Mouse (Mus musculus) midbrain, embryonic 10.5 days (tissue): ENCODE results near the gene Plaur. TPM values are rescaled to one million over a fixed set of nuclear protein-coding genes. Genes with fewer than 3 reads are reported as not detected.
"Not testable (repeated sequence)": the region's sequence is repeated elsewhere in the genome, so short reads cannot be mapped to it uniquely, and the experiment has no call there.

ENCODE experiments used
- DNase-seq: peaks from one replicate; pipeline ENCODE4 v3.0.0-alpha.2; 2017; ENCODE audit warnings: low spot score
- H3K27ac ChIP-seq: fragments of 300-500 bp; sonication (generic); replicated peaks from 2 replicates; pipeline ENCODE4 v1.5.1; 2016; ENCODE audit warnings: mild to moderate bottlenecking
- H3K27me3 ChIP-seq: fragments of 300-500 bp; sonication (generic); 2 replicates; pipeline ENCODE4 v1.6.1; 2016; ENCODE audit warnings: low read depth, mild to moderate bottlenecking; ENCODE audit not compliant: poor library complexity, severe bottlenecking
- H3K36me3 ChIP-seq: fragments of 300-500 bp; sonication (generic); 2 replicates; pipeline ENCODE4 v1.6.1; 2016; ENCODE audit warnings: mild to moderate bottlenecking, moderate library complexity
- H3K4me1 ChIP-seq: fragments of 300-500 bp; sonication (generic); 2 replicates; pipeline ENCODE4 v1.6.1; 2016
- H3K4me3 ChIP-seq: fragments of 300-500 bp; sonication (generic); 2 replicates; pipeline ENCODE4 v1.5.1; 2016; ENCODE audit warnings: mild to moderate bottlenecking, moderate library complexity
- H3K9me3 ChIP-seq: fragments of 300-500 bp; sonication (generic); replicated peaks from 2 replicates; pipeline ENCODE4 v1.6.1; 2016; ENCODE audit warnings: mild to moderate bottlenecking
- WGBS: fragments of 180-500 bp; shearing (Covaris S2); methylation state at CpG from one replicate; pipeline ENCODE4 v1.1.7; 2016; 5-methylcytosine and 5-hydroxymethylcytosine counted together
- polyA plus RNA-seq: library from polyadenylated mRNA; unstranded; fragments of >200 nt; fragmentation: Nextera tagmentation; extraction: Ambion mirVana; gene quantifications from 2 replicates; pipeline ENCODE4 v1.2.1, GENCODE M21; 2016

The Plaur gene
- polyA plus RNA-seq, 1 experiment from 2014 or later = 1.0 TPM

GRCm38 (mm10) chr7:24506838-24507725 is 44.8 kb downstream of the Plaur start, which contains the start of gene Zfp428:
TSS of gene Zfp428 (plus strand) at chr7:24507006.
- no peaks in the 10 kb centered on the region for H3K9me3 ChIP-seq
- peak; percentile 92 for DNase-seq
- peaks cover 12% of the 10 kb centered on the region for H3K27me3 ChIP-seq
- peak within 1 kb of the TSS; percentile 96 for H3K27ac ChIP-seq
- peaks cover 49% of the 10 kb centered on the region for H3K4me1 ChIP-seq
- under 1% methylated on average over 84 of the region's 84 CpGs for WGBS
- H3K36me3 ChIP-seq = peaks cover 35% of the 10 kb centered on the region
- H3K4me3 ChIP-seq = peak within 1 kb of the TSS; percentile 65

- peak overlapping the region; percentile 65 for H3K4me3 ChIP-seq
- H3K36me3 ChIP-seq = peaks cover 35% of the 10 kb centered on the region
- 1% methylated on average over 20 of the region's 20 CpGs for WGBS
- no peak for DNase-seq
- peak overlapping the region; percentile 96 for H3K27ac ChIP-seq
- H3K9me3 ChIP-seq = no peaks in the 10 kb centered on the region
- peaks cover 49% of the 10 kb centered on the region for H3K4me1 ChIP-seq
- peaks cover 6% of the 10 kb centered on the region for H3K27me3 ChIP-seq
Measured at GRCm38 (mm10) chr7:24507726-24508114, 45.4 kb downstream of the Plaur start.

DNA sequence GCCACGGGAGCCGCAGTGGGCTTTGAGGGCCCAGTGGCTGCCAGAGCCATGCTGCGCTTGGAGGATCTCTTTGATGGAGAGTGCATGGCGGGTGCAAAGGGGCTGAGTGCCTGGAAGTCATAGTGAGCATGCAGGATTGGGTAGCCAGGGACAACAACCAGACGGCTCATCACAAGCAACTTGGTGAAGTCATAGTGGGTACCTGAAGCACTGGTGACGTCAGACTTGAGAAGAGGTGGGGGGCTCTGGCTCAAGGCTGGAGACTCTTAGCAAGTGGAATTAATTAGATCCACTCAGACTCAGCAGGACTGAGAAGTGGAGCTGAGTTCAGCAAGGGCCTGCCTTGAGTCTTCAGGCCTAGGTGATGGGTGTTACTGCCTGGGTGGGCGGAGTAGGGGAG is 50.1 kb downstream of the Plaur start, which contains the start of gene AC161166.1:
AC161166.1 (minus strand) TSS at position 101 of the 400 bp plus-strand sequence.
- 92% methylated on average over 7 of the region's 7 CpGs for WGBS
- no peak within 1 kb of the TSS for H3K4me3 ChIP-seq

DNA sequence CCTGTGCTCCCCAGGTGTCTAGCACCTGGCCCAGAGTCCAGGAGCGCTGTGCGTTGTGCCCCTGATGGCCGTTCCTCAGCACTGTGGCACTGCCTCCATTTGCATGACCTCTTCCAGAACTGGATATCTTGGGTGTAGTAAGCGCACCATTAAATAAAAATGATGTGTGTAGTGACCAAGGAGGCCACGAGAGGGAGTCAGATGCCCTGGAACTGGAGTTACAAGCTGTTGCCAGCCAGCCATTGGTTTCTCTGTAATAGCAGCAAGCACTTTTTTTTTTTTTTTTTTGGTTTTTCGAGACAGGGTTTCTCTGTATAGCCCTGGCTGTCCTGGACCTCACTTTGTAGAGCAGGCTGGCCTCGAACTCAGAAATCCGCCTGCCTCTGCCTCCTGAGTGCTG is 54.0 kb downstream of the Plaur start:
- not testable (repeated sequence) for H3K9me3 ChIP-seq, DNase-seq, H3K4me1 ChIP-seq, H3K27ac ChIP-seq, H3K4me3 ChIP-seq, H3K27me3 ChIP-seq
- 62% methylated on average over 8 of the region's 8 CpGs for WGBS
- peaks cover 75% of the 10 kb centered on the region for H3K36me3 ChIP-seq

More for the DNA sequence above, 50.1 kb downstream of the Plaur start, which contains the start of gene AC161166.1:
- Histone ChIP-seq H3K27ac (no peak within 1 kb of the TSS), H3K4me1 (peaks cover 16% of the 10 kb centered on the region), H3K36me3 (peaks cover 73% of the 10 kb centered on the region), H3K27me3 (no peaks in the 10 kb centered on the region), H3K9me3 (no peaks in the 10 kb centered on the region)
- no peak for DNase-seq

- WGBS = 38% methylated on average over 5 of the region's 5 CpGs
- H3K36me3 ChIP-seq = peaks cover 67% of the 10 kb centered on the region
- H3K27ac ChIP-seq = no peak overlapping the region
- no peak for DNase-seq
- no peaks in the 10 kb centered on the region for H3K9me3 ChIP-seq
- H3K27me3 ChIP-seq = no peaks in the 10 kb centered on the region
- peaks cover 6% of the 10 kb centered on the region; the same call in 1 of the 2 replicates for H3K4me1 ChIP-seq
- H3K4me3 ChIP-seq = no peak overlapping the region
Measured at GRCm38 (mm10) chr7:24517077-24517476, 54.8 kb downstream of the Plaur start.

- Histone ChIP-seq H3K4me3 (no peak overlapping the region), H3K9me3 (no peaks in the 10 kb centered on the region), H3K27me3 (no peaks in the 10 kb centered on the region), H3K4me1 (peaks cover 6% of the 10 kb centered on the region; the same call in 1 of the 2 replicates), H3K27ac (no peak overlapping the region), H3K36me3 (peaks cover 61% of the 10 kb centered on the region)
- DNase-seq = no peak
- WGBS = 56% methylated on average over 6 of the region's 6 CpGs
Measured at GRCm38 (mm10) chr7:24517654-24518053, 55.4 kb downstream of the Plaur start.

GRCm38 (mm10) chr7:24519130-24519529 is 56.8 kb downstream of the Plaur start:
- Histone ChIP-seq H3K36me3 (peaks cover 46% of the 10 kb centered on the region), H3K4me3 (no peak overlapping the region), H3K27ac (no peak overlapping the region), H3K4me1 (peaks cover 6% of the 10 kb centered on the region; the same call in 1 of the 2 replicates), H3K27me3 (no peaks in the 10 kb centered on the region), H3K9me3 (no peaks in the 10 kb centered on the region)
- WGBS = 22% methylated on average over 3 of the region's 3 CpGs
- no peak for DNase-seq

- not testable (repeated sequence) for DNase-seq, H3K4me1 ChIP-seq, H3K4me3 ChIP-seq, H3K9me3 ChIP-seq, H3K27me3 ChIP-seq, H3K27ac ChIP-seq
- 92% methylated on average over 10 of the region's 10 CpGs for WGBS
- peaks cover 37% of the 10 kb centered on the region for H3K36me3 ChIP-seq
Measured at GRCm38 (mm10) chr7:24520054-24520453, 57.8 kb downstream of the Plaur start.

GRCm38 (mm10) chr7:24522805-24523204 is 60.5 kb downstream of the Plaur start:
- 68% methylated on average over 5 of the region's 5 CpGs for WGBS
- Histone ChIP-seq H3K9me3 (no peaks in the 10 kb centered on the region), H3K4me1 (peaks cover 6% of the 10 kb centered on the region; the same call in 1 of the 2 replicates), H3K27ac (no peak overlapping the region), H3K4me3 (no peak overlapping the region), H3K36me3 (peaks cover 11% of the 10 kb centered on the region), H3K27me3 (no peaks in the 10 kb centered on the region)
- no peak for DNase-seq

- Histone ChIP-seq H3K27ac (no peak overlapping the region), H3K4me3 (no peak overlapping the region), H3K9me3 (no peaks in the 10 kb centered on the region), H3K36me3 (peaks cover 2% of the 10 kb centered on the region), H3K4me1 (peaks cover 6% of the 10 kb centered on the region; the same call in 1 of the 2 replicates), H3K27me3 (no peaks in the 10 kb centered on the region)
- WGBS = 89% methylated on average over 6 of the region's 6 CpGs
- DNase-seq = no peak
Measured at GRCm38 (mm10) chr7:24523723-24524122, 61.4 kb downstream of the Plaur start.

DNA sequence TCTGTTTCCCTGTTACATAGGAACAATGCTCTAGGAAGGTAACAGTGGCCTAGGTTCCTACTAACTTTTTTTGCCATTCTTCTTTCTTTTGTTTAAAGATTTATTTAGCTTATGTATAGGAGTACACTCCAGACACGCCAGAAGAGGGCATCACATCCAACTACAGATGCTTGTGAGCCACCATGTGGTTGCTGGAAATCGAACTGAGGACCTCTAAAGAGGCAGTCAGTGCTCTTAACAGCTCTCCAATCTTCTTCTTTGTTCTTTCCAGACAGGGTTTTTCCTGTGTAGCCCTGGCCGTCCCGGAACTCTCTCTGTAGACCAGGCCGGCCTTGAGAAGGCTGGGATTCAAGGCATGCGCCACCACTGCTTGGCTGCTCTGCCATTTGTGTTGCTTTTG is 62.7 kb downstream of the Plaur start:
- Histone ChIP-seq H3K4me3 (no peak overlapping the region), H3K9me3 (no peaks in the 10 kb centered on the region), H3K4me1 (peaks cover 8% of the 10 kb centered on the region), H3K27me3 (no peaks in the 10 kb centered on the region), H3K36me3 (no peaks in the 10 kb centered on the region), H3K27ac (no peak overlapping the region)
- WGBS = 85% methylated on average over 6 of the region's 6 CpGs
- no peak for DNase-seq
